Mouse (Mus musculus) gastrocnemius, postnatal 36 days (tissue): Measurements from ENCODE around the gene Csnk1g2. TPM values are rescaled to one million over a fixed set of nuclear protein-coding genes. Genes with fewer than 3 reads are reported as not detected.
"Not testable (repeated sequence)": the region's sequence is repeated elsewhere in the genome, so short reads cannot be mapped to it uniquely, and the experiment has no call there.

Experiments used
- DNase-seq, 2 experiments: peaks; one replicate each; pipeline ENCODE4 v3.0.0; 2022
- intact Hi-C: fragments of 180-260 bp; cut with DNase I; formaldehyde crosslinking; loops from one replicate; pipeline ENCODE4 v1.15.1; 2025
- total RNA-seq, 2 experiments: library from RNA; stranded (reverse); gene quantifications; 2 replicates each; pipeline ENCODE4 v1.2.3; 2021

Gene Csnk1g2
- total RNA-seq, 2 experiments from 2014 or later, result 84.0 to 90.0 TPM

DNA sequence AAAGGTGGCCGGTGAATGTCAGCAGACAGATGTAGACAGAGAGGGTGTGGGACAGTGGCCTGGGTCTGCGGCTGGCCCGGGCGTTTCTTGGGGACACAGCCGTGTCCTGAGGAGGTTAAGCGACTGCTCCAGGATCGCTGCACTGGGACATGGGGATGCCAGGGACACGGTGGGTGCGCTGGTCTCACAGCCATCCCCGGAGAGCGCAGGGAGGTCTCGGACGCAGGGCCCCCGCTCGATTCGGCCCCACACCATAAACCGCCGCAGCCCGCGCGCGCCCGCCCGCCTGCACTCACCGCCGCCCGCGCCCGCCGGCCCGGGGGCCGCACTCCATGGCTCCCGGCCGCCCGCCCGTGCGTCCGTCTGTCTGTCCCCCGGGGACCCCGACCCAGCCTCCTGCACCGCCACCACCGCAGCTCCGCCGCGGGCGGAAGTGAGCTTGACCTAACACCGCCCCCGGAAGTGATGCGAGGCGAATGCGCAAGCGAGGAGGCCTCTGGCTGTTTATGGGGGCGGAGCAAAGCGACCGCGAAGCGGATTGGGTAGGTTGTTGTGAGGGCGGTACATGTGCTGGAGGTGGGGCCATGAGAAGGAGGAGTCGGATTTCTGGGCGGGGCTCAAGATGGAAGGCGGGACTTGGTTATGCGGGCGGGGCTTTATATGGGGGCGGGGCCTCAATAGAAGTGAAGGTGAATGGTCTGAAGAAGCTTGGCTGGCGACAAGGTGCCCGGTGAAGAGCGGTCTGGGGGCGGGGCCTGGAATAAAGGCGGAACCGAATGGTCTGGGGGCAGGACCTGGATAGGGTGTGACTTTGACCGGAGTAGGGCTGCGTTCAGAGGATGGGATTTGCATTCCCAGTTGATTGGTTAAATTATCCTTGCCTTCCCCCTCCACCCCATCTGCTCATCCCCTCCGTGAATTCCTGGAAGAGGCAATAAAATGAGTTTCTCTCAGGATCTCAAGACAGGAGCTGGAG is 32.5 kb upstream of the Csnk1g2 start, which contains the start of gene Abhd17a:
Abhd17a (minus strand) TSS at position 463 of the 976 bp plus-strand sequence.
- peak; percentile 86 to 93 for DNase-seq
- intact Hi-C loops, result no loop called here

DNA sequence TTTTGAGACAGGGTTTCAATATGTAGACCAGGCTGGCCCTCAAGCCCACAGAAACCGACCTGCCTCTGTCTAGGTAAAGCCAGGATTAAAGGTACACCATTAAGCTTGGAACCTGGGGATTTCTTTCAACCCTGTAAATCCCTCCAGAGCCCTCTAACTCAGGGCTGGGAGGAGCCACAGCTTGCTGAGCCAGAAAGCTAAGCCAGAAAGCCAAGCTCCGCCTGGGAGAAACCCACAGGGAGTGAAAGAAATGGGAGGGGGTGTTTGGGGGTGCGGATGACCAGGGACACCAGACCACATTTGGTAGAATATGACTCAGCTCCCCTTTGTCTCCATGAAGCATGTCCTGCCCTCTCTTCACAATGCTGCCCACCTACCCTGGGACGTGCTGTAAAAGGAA is 26.3 kb upstream of the Csnk1g2 start:
- DNase-seq, result no peak
- intact Hi-C loops, result no loop called here

DNA sequence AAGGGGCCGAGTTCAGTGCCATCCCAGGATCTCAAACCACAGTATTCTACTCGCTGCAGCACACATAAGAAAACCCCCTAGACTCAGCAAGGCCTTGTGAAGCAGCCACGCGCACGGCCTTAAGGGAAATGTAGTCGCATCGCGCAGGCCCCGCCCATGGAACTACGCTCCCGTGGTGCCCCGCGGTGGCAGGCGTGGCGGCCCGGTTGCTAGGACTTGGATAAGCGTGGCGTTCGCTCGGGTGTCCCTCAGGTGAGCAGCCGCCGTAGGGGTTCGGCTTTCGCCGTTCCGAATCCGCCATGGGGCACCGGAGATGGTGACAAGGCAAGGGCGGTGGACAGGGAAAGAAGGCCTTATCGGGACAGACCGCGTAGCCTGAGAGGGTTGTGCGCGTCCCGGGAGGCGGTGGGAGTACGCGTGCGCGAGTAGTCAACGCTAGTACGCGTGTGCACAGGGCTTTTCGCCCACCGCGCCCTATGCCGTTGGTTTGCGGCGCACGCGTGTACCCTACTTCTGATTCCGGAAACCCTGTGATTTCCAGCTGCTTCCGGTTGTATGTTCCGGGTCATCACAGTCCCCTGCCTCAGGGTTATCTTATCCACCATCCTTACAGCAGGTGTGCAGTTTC is 19.8 kb upstream of the Csnk1g2 start, which contains the start of the genes Scamp4 and Adat3:
Scamp4 (plus strand) TSS at position 175 of the 628 bp plus-strand sequence.
Adat3 (plus strand) TSS at position 183 of the 628 bp plus-strand sequence.
- intact Hi-C loops, result no loop called here
- DNase-seq, result peak; percentile 91 to 95

DNA sequence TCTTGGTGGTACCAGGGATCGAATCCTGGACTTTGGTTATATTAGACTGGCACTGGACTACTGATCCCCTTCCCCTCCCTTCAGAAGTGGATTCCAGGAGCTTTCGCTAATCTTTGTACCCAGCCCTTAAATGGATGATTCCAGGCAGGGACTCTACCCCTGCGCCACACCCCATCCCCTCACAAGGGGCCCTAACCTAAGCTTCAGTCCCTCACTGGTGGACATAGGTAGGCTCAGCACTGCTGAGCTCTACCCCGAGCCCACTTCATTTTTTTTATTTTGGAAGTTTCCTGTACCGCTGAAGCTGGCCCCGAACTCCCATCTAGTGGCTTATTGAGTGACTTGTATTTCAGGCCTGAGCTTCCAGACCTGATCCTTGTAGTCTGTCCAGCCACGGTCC is 19.3 kb upstream of the Csnk1g2 start:
- intact Hi-C loops, result no loop called here
- DNase-seq, result no peak

DNA sequence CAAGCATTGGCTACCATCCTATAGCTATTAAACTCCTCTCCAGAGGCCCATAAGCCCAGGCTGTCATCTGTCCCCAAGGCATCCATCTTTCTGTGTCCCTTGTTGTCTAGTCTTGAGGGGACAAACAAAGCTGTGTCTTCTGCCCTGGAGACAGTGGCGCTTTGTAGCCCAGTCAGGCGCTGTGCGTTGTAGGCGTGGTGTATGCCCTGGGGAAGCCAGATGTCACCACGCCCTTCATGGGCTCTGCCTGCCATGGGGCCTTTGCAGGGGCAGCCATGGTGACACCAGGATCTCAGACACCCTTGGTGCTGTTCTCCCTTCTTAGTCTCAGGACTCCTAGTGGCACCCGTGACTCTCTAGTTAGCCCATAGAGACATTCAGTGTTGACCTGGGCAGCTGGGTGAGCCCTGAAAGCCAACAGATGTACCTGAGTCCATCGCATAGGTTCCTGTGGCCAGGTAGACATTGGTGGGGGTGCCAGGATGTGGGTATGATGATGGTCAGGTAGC is 18.6 kb upstream of the Csnk1g2 start:
- DNase-seq, result no peak
- intact Hi-C loops, result no loop called here

DNA sequence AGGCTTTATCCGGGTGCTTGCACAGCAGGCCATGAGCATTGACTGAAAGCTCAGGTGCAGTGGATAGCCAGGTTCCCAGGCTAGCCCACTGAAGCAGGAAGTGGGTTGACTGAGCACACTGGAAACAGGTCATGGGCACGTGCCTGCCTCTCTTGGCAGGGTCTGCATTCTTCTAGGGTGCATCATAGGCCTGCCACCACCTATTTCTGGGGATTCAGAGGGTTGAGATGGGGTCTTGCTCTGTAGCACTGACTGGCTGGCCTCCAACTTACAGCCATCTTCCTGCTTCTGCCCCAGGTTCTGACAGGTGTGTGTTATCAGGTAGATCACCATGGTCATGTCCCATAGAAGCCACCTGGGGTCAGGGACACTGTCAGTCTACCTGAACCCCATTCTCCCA is 17.6 kb upstream of the Csnk1g2 start:
- DNase-seq, result no peak
- intact Hi-C loops, result no loop called here

DNA sequence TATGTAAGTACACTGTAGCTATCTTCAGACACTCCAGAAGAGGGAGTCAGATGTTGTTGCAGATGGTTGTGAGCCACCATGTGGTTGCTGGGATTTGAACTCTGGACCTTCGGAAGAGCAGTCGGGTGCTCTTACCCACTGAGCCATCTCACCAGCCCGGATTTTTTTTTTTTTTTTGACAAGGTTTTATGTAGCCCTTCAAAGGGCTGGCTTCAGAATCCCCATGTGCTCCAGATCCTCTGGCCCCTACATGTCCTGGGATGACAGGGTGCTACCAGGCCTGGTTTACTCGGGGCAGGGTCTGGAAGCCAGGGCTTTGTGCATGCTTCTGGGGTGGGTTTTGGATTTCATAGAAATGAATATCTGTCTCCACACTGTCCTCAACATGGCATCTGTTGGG is 16.9 kb upstream of the Csnk1g2 start, which contains the start of gene Gm49322:
Gm49322 (plus strand) TSS at position 301 of the 400 bp plus-strand sequence.
- DNase-seq, intact Hi-C loops: not testable (repeated sequence)

DNA sequence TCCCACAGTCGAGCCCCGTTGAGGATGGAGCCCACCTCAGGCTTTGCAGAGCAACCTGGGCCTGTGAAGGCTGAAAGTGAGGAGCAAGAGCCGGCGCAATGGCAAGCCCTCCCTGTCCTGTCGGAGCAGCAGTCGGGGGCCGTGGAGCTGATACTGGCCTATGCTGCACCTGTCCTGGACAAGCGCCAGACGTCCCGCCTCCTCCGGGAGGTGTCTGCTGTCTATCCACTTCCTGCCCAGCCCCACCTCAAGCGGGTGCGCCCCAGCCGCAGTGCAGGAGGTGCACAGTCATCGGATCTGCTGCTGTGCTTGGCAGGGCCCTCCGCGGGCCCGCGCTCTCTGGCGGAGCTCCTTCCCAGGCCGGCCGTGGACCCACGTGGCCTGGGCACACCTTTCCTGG is 16.3 kb upstream of the Csnk1g2 start:
- intact Hi-C loops, result no loop called here
- DNase-seq, result no peak

DNA sequence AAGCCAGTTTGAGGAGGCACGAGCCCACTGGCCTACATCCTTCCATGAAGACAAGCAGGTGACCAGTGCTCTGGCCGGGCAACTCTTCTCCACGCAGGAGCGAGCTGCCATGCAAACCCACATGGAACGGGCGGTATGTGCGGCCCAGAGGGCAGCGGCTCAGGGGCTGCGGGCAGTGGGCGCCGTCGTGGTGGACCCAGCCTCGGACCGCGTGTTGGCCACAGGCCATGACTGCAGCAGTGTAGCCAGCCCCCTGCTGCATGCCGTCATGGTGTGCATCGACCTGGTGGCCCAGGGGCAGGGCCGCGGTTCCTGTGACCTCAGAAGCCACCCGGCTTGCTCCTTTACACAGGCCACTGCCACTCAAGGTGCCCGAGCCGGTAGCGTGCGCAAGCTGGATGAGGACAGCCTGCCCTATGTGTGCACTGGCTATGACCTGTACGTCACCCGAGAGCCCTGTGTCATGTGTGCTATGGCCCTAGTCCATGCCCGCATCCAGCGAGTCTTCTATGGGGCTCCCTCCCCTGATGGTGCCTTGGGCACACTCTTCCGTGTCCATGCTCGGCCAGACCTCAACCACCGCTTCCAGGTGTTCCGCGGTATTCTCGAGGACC is 15.8 kb upstream of the Csnk1g2 start:
- no peak for DNase-seq
- intact Hi-C loops, result no loop called here

DNA sequence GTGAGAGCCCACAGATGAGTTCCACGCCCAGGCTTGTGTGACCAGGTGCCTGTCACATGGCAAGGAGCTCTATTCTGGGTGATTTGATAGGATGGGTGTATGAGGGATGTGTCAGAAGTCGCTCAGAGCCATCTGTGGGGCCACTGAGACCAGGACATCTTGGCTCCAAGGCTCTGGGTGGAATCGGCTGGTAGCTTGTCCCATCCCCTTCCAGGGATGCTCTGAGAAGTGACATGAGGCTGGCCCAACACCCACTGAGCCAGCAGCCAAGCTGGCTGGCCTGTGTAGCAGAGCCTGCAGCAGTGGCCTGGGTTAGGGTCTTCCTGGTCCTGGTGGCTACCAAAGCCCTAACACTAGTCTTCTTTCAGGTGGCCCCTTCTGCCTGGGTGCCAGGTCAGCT is 14.2 kb upstream of the Csnk1g2 start:
- intact Hi-C loops, result no loop called here
- no peak for DNase-seq

DNA sequence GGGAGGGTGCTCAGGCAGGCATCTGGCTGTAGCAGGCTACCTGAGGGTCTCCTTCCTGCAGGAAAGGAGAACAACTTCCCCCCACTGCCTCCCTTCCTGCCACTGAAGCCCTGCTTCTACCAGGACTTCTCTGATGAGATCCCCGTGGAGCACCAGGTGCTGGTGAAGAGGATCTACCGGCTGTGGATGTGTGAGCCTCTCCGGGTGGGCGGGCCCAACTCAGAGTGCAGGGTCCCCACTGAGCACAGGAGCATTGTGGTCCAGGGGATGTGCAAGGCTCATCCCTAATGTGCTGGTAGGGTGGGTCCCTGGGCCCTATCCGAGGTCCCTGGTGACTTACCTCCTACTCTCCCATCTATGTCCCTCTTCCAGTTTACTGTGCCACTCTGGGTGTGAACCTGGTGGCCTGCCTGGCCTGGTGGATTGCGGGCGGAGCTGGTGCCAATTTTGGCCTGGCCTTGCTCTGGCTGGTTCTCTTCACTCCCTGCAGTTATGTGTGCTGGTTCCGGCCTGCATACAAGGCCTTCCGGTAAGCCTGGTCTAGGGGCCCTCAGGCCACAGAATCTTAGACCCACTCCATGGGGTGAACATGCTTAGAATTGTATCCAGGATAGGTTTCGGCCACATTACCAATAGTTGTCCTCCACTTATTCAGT is 13.2 kb upstream of the Csnk1g2 start:
- intact Hi-C loops, result no loop called here
- no peak for DNase-seq

DNA sequence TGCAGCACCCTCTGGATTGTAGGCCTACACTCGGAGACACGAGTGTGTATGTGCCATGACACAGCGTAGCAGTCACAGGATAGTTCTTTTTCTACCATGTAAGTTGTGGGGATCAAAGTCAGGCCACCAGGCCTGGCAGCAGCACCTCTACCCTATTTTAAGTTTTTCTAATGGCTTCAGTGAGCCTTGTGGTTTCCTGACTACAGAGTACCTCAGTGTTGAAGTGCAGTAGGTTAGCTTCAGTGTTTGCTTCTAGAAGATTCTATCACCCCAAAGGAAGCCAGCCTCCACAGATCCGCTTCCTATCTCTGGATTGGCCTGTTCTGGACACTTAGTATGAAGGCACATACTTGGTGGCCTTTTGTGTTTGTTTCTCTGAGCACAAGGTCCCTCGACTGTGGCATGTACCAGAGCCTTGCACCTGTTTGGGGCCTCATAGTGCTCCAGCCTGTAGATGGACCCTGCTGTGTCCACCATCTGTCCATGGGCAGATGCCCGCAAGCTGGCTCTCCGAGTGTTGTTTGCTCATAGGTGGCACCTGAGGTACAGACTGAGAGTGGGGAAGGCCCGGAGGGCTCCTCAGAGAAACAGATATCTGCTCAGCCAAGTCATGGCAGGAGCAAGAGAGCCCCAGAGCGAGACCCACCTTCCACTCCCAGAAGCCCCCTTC is 12.4 kb upstream of the Csnk1g2 start:
- intact Hi-C loops, result loop anchor here (2.0 kb wide), 1 partner anchor 79 kb away; no protein-coding TSS in a partner anchor

DNA sequence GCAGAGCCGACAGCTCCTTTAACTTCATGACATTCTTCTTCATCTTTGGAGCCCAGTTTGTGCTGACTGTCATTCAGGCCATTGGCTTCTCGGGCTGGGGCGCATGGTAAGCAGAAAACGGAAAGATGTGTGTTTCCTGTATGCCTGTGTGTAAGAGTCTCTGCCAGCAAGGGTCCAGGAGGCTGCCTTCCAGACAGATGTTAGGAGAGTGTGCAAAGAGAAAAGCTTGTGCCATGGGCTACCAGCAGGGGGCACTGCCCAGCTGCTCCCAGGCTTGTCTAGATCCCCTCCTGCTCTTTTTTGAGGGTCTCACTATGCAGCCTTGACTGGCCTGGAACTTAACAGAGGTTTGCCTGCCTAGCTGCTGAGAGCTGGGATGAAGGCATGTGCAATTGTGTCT is 11.6 kb upstream of the Csnk1g2 start:
- no peak for DNase-seq
- intact Hi-C loops, result loop anchor here (2.0 kb wide), 1 partner anchor 78 kb away; no protein-coding TSS in a partner anchor

More for the DNA sequence above, 12.4 kb upstream of the Csnk1g2 start:
- no peak for DNase-seq

DNA sequence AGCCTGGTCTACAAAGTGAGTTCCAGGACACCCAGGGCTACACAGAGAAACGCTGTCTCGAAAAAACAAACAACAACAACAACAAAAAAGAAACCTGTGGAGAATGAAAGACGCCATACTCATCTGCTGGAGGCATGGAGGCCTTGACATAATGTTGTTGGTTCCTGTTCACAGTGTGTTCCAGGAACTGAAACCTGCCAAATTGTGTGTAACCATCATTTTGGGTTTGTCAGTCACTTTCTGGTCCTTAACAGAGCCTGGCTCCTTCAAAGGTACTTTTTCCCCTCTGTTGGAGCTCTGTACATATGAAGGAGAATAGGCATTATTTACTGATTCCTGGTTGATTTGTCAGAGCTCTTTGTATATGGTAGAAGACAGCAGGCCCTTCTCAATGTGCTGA is 10.7 kb upstream of the Csnk1g2 start:
- intact Hi-C loops, result loop anchor here (2.0 kb wide), 1 partner anchor 77 kb away; no protein-coding TSS in a partner anchor
- DNase-seq, result no peak

DNA sequence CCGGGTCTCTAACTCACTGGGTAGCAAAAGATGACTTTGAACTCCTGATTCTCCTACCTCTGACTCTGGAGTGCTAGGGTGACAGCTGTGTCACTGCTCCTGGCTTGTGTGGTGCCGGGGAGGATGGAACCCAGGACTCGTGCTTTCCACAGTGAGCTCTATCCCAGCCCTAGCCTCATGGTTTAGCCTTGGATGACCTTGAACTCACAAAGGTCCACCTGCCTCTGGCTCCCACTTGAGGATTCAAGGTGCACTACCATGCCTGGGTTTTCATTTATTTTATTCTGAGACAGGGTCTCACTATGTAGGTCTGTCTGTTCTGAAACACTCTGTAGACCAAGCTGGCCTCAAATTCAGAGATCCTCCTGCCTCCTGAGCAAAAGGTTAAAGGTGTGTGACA is 8.8 kb upstream of the Csnk1g2 start:
- intact Hi-C loops, result no loop called here
- DNase-seq, result no peak

DNA sequence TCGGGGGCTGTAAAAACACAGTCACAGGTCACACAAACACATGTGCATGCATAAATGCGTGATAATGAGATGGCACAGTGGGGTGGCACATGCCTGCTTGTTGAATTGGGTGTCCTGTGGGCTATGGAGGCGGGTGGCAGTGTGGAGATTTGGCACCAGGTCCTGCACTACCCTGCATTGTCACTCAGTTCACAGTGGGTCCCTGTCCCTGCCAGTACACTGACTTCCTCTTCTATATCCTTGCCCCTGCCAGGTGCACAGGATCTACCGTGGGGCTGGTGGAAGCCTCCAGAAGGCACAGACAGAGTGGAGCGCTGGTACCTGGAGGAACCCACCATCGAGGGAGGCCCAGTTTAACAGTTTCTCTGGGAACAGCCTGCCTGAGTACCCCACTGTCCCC is 8.3 kb upstream of the Csnk1g2 start:
- intact Hi-C loops, result no loop called here
- no peak for DNase-seq

DNA sequence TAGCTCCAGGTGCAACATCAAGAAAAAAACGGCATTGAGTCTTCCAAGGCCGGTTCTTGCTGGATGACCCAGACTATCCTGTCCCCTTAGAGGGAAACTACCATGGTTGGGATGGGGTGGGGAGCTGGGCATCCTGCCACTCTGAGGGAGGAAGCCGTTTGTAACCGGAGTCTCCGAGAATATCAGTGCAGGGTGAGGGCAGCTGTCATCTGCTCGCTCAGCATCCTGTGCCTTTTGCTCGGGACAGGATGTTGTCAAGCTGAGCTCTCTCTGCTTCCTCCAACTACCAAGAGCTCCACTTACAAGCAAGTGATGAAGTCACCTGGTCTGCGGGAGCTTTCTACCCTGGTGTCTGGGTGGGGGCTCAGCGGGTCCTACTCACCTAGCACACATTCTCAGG is 4.5 kb upstream of the Csnk1g2 start:
- intact Hi-C loops, result no loop called here
- no peak for DNase-seq

DNA sequence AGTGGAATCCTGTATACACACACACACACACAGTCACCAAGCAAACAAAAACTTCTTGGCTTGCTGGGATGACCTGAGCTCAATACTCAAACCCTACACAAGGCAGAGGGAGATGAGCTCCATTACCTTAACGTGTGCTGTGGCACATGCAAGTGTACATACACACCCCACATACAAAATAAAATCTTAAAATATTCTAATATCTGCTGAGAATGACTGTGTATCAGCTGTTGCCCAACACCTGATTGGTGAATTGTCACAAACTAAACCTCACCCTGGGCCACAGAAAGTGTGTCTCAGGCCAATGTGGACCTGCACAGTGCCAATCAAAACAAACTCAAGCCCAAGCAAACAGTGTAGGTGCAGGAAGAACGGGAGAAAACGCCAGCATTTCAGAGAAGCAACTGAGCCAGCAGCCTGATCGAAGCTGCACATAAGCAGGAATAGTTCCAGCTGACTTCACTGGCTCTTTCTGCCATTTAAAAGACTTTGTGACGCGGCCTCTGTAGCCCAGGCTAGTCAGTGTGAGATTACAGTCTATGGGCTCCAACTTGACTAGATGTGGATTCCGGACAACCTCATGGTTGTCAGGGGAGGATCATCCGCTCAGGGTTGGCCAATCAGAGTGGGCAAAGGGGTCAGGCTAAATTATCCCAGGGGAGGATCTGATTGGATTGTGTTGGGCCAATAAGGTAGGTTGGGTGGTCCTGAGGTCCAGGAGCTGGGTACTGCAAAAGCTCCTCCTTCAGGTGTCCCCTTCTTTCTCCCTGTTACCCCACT is 3.0 kb upstream of the Csnk1g2 start:
- intact Hi-C loops, result no loop called here
- DNase-seq, result no peak

DNA sequence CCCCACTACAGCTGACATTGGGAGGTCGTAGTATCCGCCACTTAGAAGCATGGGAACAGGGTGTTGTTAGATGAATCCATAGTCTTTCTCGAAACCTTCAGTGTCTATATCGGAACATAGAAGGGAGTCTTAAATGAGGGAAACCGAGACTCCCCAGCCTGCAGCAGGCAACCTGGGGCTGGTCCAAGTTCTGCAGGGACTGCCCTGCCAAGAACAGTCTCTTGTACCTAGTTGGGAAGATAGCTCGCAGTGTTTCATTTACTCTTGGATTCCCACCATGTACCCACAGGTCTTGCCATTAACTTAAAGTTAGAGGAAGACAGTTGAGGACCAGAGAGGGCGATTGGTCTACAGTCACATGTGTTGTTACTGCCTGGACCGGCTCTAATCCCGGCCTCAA is 2.3 kb upstream of the Csnk1g2 start:
- DNase-seq, result no peak
- intact Hi-C loops, result no loop called here
